Comparison of ENCODE assay signal across 8 mouse cellular contexts in genomic region chr1:78745230-78745777, GRCm38 (mm10).
A peak's percentile ranks its signal among the peaks of the same experiment; 100 is the strongest.
DNase-seq lines count a peak whose midpoint lies in the region; ATAC-seq and TF ChIP-seq lines count a peak whose summit lies in the region.

No protein-coding gene starts in this region.

- ATAC-seq in limb, embryonic 13.5 days (ENCODE audit: low FRiP score, low read depth), result peak; percentile 66
- peak; percentile 65 for ATAC-seq in lung, postnatal 0 days
- no peak for ATAC-seq in granulocyte monocyte progenitor cell, adult 5-6 weeks (replicated peaks; ENCODE audit: poor library complexity, severe bottlenecking)

- H3K36me3 ChIP-seq in limb, embryonic 13.5 days, result no peaks in the 10 kb centered on the region
- H3K36me3 ChIP-seq in limb, embryonic 10.5 days, result no peaks in the 10 kb centered on the region
- H3K36me3 ChIP-seq in lung, postnatal 0 days (ENCODE audit: insufficient read depth, low read length), result no peaks in the 10 kb centered on the region

- no peak overlapping the region for H3K27ac ChIP-seq in limb, embryonic 13.5 days
- no peak overlapping the region for H3K27ac ChIP-seq in limb, embryonic 10.5 days
- no peak overlapping the region for H3K27ac ChIP-seq in lung, postnatal 0 days (ENCODE audit: low read length)

- no peak overlapping the region for H3K4me3 ChIP-seq in limb, embryonic 13.5 days
- H3K4me3 ChIP-seq in limb, embryonic 10.5 days, result no peak overlapping the region
- H3K4me3 ChIP-seq in lung, postnatal 0 days (ENCODE audit: low read depth, low read length), result no peak overlapping the region

- DNase-seq in limb, embryonic 10.5 days (ENCODE audit: low spot score), result no peak
- peak; percentile 94 for DNase-seq in brain, adult 2 months (ENCODE audit: low read depth, low spot score)
- DNase-seq in heart, adult 8-10 months (ENCODE audit: low spot score), result peak; percentile 64
- DNase-seq in kidney, postnatal 14 days, result peak; percentile 73
- DNase-seq in lung, postnatal 0 days (ENCODE audit: low spot score), result peak; percentile 54
- no peak for DNase-seq in urinary bladder, postnatal 25 days (ENCODE audit: low spot score)

- H3K9ac ChIP-seq in limb, embryonic 13.5 days, result no peak overlapping the region
- no peak overlapping the region for H3K9ac ChIP-seq in lung, postnatal 0 days (replicated peaks; ENCODE audit: low read depth)

- no peaks in the 10 kb centered on the region for H3K4me1 ChIP-seq in limb, embryonic 13.5 days
- H3K4me1 ChIP-seq in limb, embryonic 10.5 days, result no peaks in the 10 kb centered on the region
- no peaks in the 10 kb centered on the region for H3K4me1 ChIP-seq in lung, postnatal 0 days (ENCODE audit: insufficient read depth, low read depth, low read length)

- no peak for TF ChIP-seq EP300 in lung, postnatal 0 days (IDR thresholded peaks at IDR 0.05)

- TF ChIP-seq CTCF in lung, postnatal 0 days (IDR thresholded peaks at IDR 0.05), result no peak

- H3K27me3 ChIP-seq in limb, embryonic 13.5 days, result no peaks in the 10 kb centered on the region
- no peaks in the 10 kb centered on the region for H3K27me3 ChIP-seq in limb, embryonic 10.5 days (ENCODE audit: low read depth, poor library complexity, severe bottlenecking)
- no peaks in the 10 kb centered on the region for H3K27me3 ChIP-seq in lung, postnatal 0 days (replicated peaks; ENCODE audit: insufficient read depth, low read length)

- H3K4me2 ChIP-seq in limb, embryonic 13.5 days (replicated peaks), result no peak overlapping the region
- no peak overlapping the region for H3K4me2 ChIP-seq in lung, postnatal 0 days (replicated peaks; ENCODE audit: low read depth, low read length)

- 57% methylated on average over 5 of the region's 5 CpGs for WGBS in limb, embryonic 13.5 days
- 65% methylated on average over 5 of the region's 5 CpGs for WGBS in limb, embryonic 10.5 days
- WGBS in lung, postnatal 0 days, result 17% methylated on average over 5 of the region's 5 CpGs

- H3K9me3 ChIP-seq in limb, embryonic 13.5 days, result no peaks in the 10 kb centered on the region
- H3K9me3 ChIP-seq in limb, embryonic 10.5 days (replicated peaks), result no peaks in the 10 kb centered on the region
- H3K9me3 ChIP-seq in lung, postnatal 0 days (ENCODE audit: low read length), result no peaks in the 10 kb centered on the region

Comparison
In these comparisons a context has a peak if more than half of its experiments do, and no peak if none do; other contexts are left out.
1. DNase-seq: peak in brain, adult 2 months (single experiment), heart, adult 8-10 months (single experiment), kidney, postnatal 14 days (single experiment) and lung, postnatal 0 days (single experiment); none in limb, embryonic 10.5 days (single experiment) and urinary bladder, postnatal 25 days (single experiment).